Mouse (Mus musculus): Measurements from ENCODE around the gene Cd3e.

GRCm38 (mm10) chr9:44993268-44993667 lies 16.2 kb downstream of the Cd3e start:
- TF ChIP-seq CTCF (IDR thresholded peaks at IDR 0.05; ENCODE audit: insufficient read depth, low read length) = no peak
- TF ChIP-seq POLR2A (IDR thresholded peaks at IDR 0.05; ENCODE audit: borderline replicate concordance, extremely low read depth, low read depth, low read length) = no peak
